Mouse (Mus musculus): ENCODE data around the gene Bnip3. TPM values are rescaled to one million over a fixed set of nuclear protein-coding genes. Genes with fewer than 3 reads are reported as not detected.

Gene Bnip3
- polyA plus RNA-seq, 1 experiment from 2014 or later, result 63.0 TPM

GRCm38 (mm10) chr7:138928456-138928855 lies 19.1 kb upstream of the Bnip3 start:
- H3K4me3 ChIP-seq (replicated peaks), result no peak overlapping the region
- H3K9me3 ChIP-seq, result no peaks in the 10 kb centered on the region
- no peaks in the 10 kb centered on the region for H3K36me3 ChIP-seq (replicated peaks)
- no peak overlapping the region for H3K4me2 ChIP-seq
- WGBS, result 93% methylated on average over 4 of the region's 4 CpGs
- ATAC-seq (ENCODE audit: low FRiP score), result no peak
- H3K9ac ChIP-seq, result no peak overlapping the region
- no peaks in the 10 kb centered on the region for H3K4me1 ChIP-seq
- H3K27me3 ChIP-seq, result peaks cover 4% of the 10 kb centered on the region; the same call in 1 of the 2 replicates
- no peak overlapping the region for H3K27ac ChIP-seq

- H3K4me2 ChIP-seq, result no peak overlapping the region
- 7% methylated on average over 3 of the region's 3 CpGs for WGBS
- peaks cover 8% of the 10 kb centered on the region for H3K4me1 ChIP-seq
- no peaks in the 10 kb centered on the region for H3K36me3 ChIP-seq (replicated peaks)
- no peak overlapping the region for H3K27ac ChIP-seq
- H3K27me3 ChIP-seq, result peaks cover 11% of the 10 kb centered on the region
- H3K9ac ChIP-seq, result no peak overlapping the region
- ATAC-seq (ENCODE audit: low FRiP score), result no peak
- no peaks in the 10 kb centered on the region for H3K9me3 ChIP-seq
- no peak overlapping the region for H3K4me3 ChIP-seq (replicated peaks)
Measured at GRCm38 (mm10) chr7:138923756-138924425, 14.6 kb upstream of the Bnip3 start.

GRCm38 (mm10) chr7:138921611-138922010 lies 12.3 kb upstream of the Bnip3 start:
- H3K9me3 ChIP-seq, result no peaks in the 10 kb centered on the region
- no peaks in the 10 kb centered on the region for H3K36me3 ChIP-seq (replicated peaks)
- no peak overlapping the region for H3K4me2 ChIP-seq
- no peak overlapping the region for H3K4me3 ChIP-seq (replicated peaks)
- H3K27ac ChIP-seq, result no peak overlapping the region
- no peak for ATAC-seq (ENCODE audit: low FRiP score)
- WGBS, result 97% methylated on average over 8 of the region's 8 CpGs
- H3K27me3 ChIP-seq, result peaks cover 11% of the 10 kb centered on the region
- peaks cover 8% of the 10 kb centered on the region for H3K4me1 ChIP-seq
- H3K9ac ChIP-seq, result no peak overlapping the region

- no peak for ATAC-seq (ENCODE audit: low FRiP score)
- H3K27me3 ChIP-seq, result peaks cover 6% of the 10 kb centered on the region
- H3K4me2 ChIP-seq, result peak overlapping the region; percentile 60
- peaks cover 8% of the 10 kb centered on the region for H3K4me1 ChIP-seq
- no peaks in the 10 kb centered on the region for H3K36me3 ChIP-seq (replicated peaks)
- peak overlapping the region; percentile 44; the same call in 1 of the 2 replicates for H3K9ac ChIP-seq
- no peaks in the 10 kb centered on the region for H3K9me3 ChIP-seq
- peak overlapping the region; percentile 28 for H3K4me3 ChIP-seq (replicated peaks)
- WGBS, result 8% methylated on average over 26 of the region's 26 CpGs
- no peak overlapping the region for H3K27ac ChIP-seq
Measured at GRCm38 (mm10) chr7:138919156-138919944, 10.0 kb upstream of the Bnip3 start.

- H3K4me3 ChIP-seq (replicated peaks), result no peak overlapping the region
- H3K36me3 ChIP-seq (replicated peaks), result no peaks in the 10 kb centered on the region
- no peaks in the 10 kb centered on the region for H3K9me3 ChIP-seq
- H3K4me1 ChIP-seq, result peaks cover 10% of the 10 kb centered on the region
- H3K27ac ChIP-seq, result no peak overlapping the region
- H3K27me3 ChIP-seq, result peaks cover 5% of the 10 kb centered on the region
- no peak overlapping the region for H3K9ac ChIP-seq
- no peak for ATAC-seq (ENCODE audit: low FRiP score)
- WGBS, result 77% methylated on average over 3 of the region's 3 CpGs
- H3K4me2 ChIP-seq, result no peak overlapping the region
Measured at GRCm38 (mm10) chr7:138913616-138914015, 4.3 kb upstream of the Bnip3 start.

GRCm38 (mm10) chr7:138910193-138910562 lies 859 bp upstream of the Bnip3 start:
- no peak overlapping the region for H3K27ac ChIP-seq
- H3K9me3 ChIP-seq, result no peaks in the 10 kb centered on the region
- WGBS, result 22% methylated on average over 7 of the region's 7 CpGs
- H3K4me1 ChIP-seq, result peaks cover 30% of the 10 kb centered on the region
- peak overlapping the region; percentile 84 for H3K4me2 ChIP-seq
- H3K9ac ChIP-seq, result peak overlapping the region; percentile 85
- H3K36me3 ChIP-seq (replicated peaks), result no peaks in the 10 kb centered on the region
- peak overlapping the region; percentile 76 for H3K4me3 ChIP-seq (replicated peaks)
- H3K27me3 ChIP-seq, result peaks cover 9% of the 10 kb centered on the region
- no peak for ATAC-seq (ENCODE audit: low FRiP score)

- peak overlapping the region; percentile 84 for H3K4me2 ChIP-seq
- H3K36me3 ChIP-seq (replicated peaks), result no peaks in the 10 kb centered on the region
- peaks cover 9% of the 10 kb centered on the region for H3K27me3 ChIP-seq
- H3K4me3 ChIP-seq (replicated peaks), result peak overlapping the region; percentile 76
- H3K27ac ChIP-seq, result peak overlapping the region; percentile 59; the same call in 1 of the 2 replicates
- peaks cover 30% of the 10 kb centered on the region for H3K4me1 ChIP-seq
- ATAC-seq (ENCODE audit: low FRiP score), result no peak
- WGBS, result 5% methylated on average over 10 of the region's 10 CpGs
- peak overlapping the region; percentile 85 for H3K9ac ChIP-seq
- no peaks in the 10 kb centered on the region for H3K9me3 ChIP-seq
Measured at GRCm38 (mm10) chr7:138908768-138909276, 497 bp downstream of the Bnip3 start.

- Histone ChIP-seq H3K36me3 (replicated peaks) (no peaks in the 10 kb centered on the region), H3K27me3 (peaks cover 9% of the 10 kb centered on the region), H3K4me3 (replicated peaks) (peak overlapping the region; percentile 76; the same call in 1 of the 2 replicates), H3K4me2 (peak overlapping the region; percentile 84), H3K27ac (no peak overlapping the region), H3K9me3 (no peaks in the 10 kb centered on the region), H3K9ac (no peak overlapping the region), H3K4me1 (peaks cover 30% of the 10 kb centered on the region)
- 53% methylated on average over 5 of the region's 5 CpGs for WGBS
- ATAC-seq (ENCODE audit: low FRiP score), result no peak
Measured at GRCm38 (mm10) chr7:138907976-138908375, 1.3 kb downstream of the Bnip3 start.

GRCm38 (mm10) chr7:138907043-138907442 lies 2.3 kb downstream of the Bnip3 start:
- peak overlapping the region; percentile 5; the same call in 1 of the 2 replicates for H3K27ac ChIP-seq
- peaks cover 9% of the 10 kb centered on the region for H3K27me3 ChIP-seq
- no peak overlapping the region for H3K9ac ChIP-seq
- no peaks in the 10 kb centered on the region for H3K36me3 ChIP-seq (replicated peaks)
- H3K9me3 ChIP-seq, result no peaks in the 10 kb centered on the region
- peaks cover 30% of the 10 kb centered on the region for H3K4me1 ChIP-seq
- H3K4me3 ChIP-seq (replicated peaks), result peak overlapping the region; percentile 10; the same call in 1 of the 2 replicates
- ATAC-seq (ENCODE audit: low FRiP score), result no peak
- H3K4me2 ChIP-seq, result peak overlapping the region; percentile 36
- 12% methylated on average over 7 of the region's 7 CpGs for WGBS

GRCm38 (mm10) chr7:138906441-138906840 lies 2.9 kb downstream of the Bnip3 start:
- Histone ChIP-seq H3K4me3 (replicated peaks) (no peak overlapping the region), H3K27me3 (peaks cover 9% of the 10 kb centered on the region), H3K4me1 (peaks cover 30% of the 10 kb centered on the region), H3K4me2 (peak overlapping the region; percentile 36; the same call in 1 of the 2 replicates), H3K27ac (no peak overlapping the region), H3K36me3 (replicated peaks) (no peaks in the 10 kb centered on the region), H3K9ac (no peak overlapping the region), H3K9me3 (no peaks in the 10 kb centered on the region)
- no peak for ATAC-seq (ENCODE audit: low FRiP score)
- 94% methylated on average over 1 of the region's 1 CpGs for WGBS

GRCm38 (mm10) chr7:138903886-138904435 lies 5.4 kb downstream of the Bnip3 start:
- Histone ChIP-seq H3K36me3 (replicated peaks) (no peaks in the 10 kb centered on the region), H3K9ac (no peak overlapping the region), H3K4me1 (peaks cover 23% of the 10 kb centered on the region), H3K4me3 (replicated peaks) (no peak overlapping the region), H3K27me3 (0 out of 2 replicates have a peak, but pooled peaks cover 4% of the 10 kb centered on the region), H3K27ac (no peak overlapping the region), H3K9me3 (no peaks in the 10 kb centered on the region), H3K4me2 (no peak overlapping the region)
- 88% methylated on average over 7 of the region's 7 CpGs for WGBS
- ATAC-seq (ENCODE audit: low FRiP score), result no peak

- Histone ChIP-seq H3K4me1 (no peaks in the 10 kb centered on the region), H3K4me3 (replicated peaks) (no peak overlapping the region), H3K27ac (no peak overlapping the region), H3K9me3 (no peaks in the 10 kb centered on the region), H3K9ac (no peak overlapping the region), H3K4me2 (no peak overlapping the region), H3K27me3 (no peaks in the 10 kb centered on the region), H3K36me3 (replicated peaks) (peaks cover 18% of the 10 kb centered on the region)
- 75% methylated on average over 4 of the region's 4 CpGs for WGBS
- ATAC-seq (ENCODE audit: low FRiP score), result no peak
Measured at GRCm38 (mm10) chr7:138898743-138899142, 10.6 kb downstream of the Bnip3 start.
